ENCODE assay signal across 17 mouse cellular contexts in genomic region chr3:147170106-147170505, GRCm38 (mm10).
"Had no signal": no experiment of that assay in that cellular context is flagged by ENCODE, and none has a peak within 500 bp of the region (broad histone marks: within the 10 kb centered on the region; RNA-seq: fewer than 3 reads in every experiment).

No protein-coding gene starts in this region.

- H3K27ac ChIP-seq: liver, embryonic 14.5 days; midbrain, embryonic 10.5 days; neural tube, embryonic 13.5 days; neural tube, embryonic 15.5 days; stomach, embryonic 15.5 days; stomach, postnatal 0 days had no signal

- H3K36me3 ChIP-seq: midbrain, embryonic 10.5 days; neural tube, embryonic 13.5 days; neural tube, embryonic 15.5 days; stomach, embryonic 15.5 days had no signal

- H3K9me3 ChIP-seq: midbrain, embryonic 10.5 days; neural tube, embryonic 13.5 days; neural tube, embryonic 15.5 days; stomach, embryonic 15.5 days had no signal

- H3K4me3 ChIP-seq: midbrain, embryonic 10.5 days; myocyte; neural tube, embryonic 13.5 days; neural tube, embryonic 15.5 days; stomach, embryonic 15.5 days had no signal

- H3K27me3 ChIP-seq: neural tube, embryonic 13.5 days; neural tube, embryonic 15.5 days; stomach, embryonic 15.5 days had no signal

- ATAC-seq: midbrain, embryonic 16.5 days had no signal

- H3K4me1 ChIP-seq: neural tube, embryonic 13.5 days; neural tube, embryonic 15.5 days; stomach, embryonic 15.5 days had no signal

- H3K9ac ChIP-seq: liver, embryonic 14.5 days; lung, embryonic 14.5 days; neural tube, embryonic 13.5 days; neural tube, embryonic 15.5 days; stomach, embryonic 15.5 days had no signal

- DNase-seq: lung, adult 18-20 months; lung, embryonic 14.5 days; lung, postnatal 10 days; lung, postnatal 4 days; midbrain, embryonic 14.5 days; right cerebral cortex, adult 18-20 months; thymus, adult 2 months; thymus, postnatal 25 days; thymus, postnatal 4 days had no signal

- H3K4me2 ChIP-seq: lung, embryonic 14.5 days; neural tube, embryonic 13.5 days; neural tube, embryonic 15.5 days; stomach, embryonic 15.5 days had no signal
